Mouse (Mus musculus) kidney, adult 2 months (tissue): ENCODE results near the gene Pecam1.

Experiments used
- CTCF ChIP-seq: fragments of 200-500 bp; conservative IDR thresholded peaks from 2 replicates; pipeline ENCODE4 v1.5.1; 2011; ENCODE audit warnings: low read depth, mild to moderate bottlenecking, control low read depth, low read length, moderate library complexity, mixed read lengths; ENCODE audit not compliant: insufficient read depth, insufficient read length
- POLR2A ChIP-seq: fragments of 200-500 bp; IDR thresholded peaks from one replicate; pipeline ENCODE4 v1.6.1; 2011; ENCODE audit warnings: low read depth, low read length, control low read depth

GRCm38 (mm10) chr11:106737178-106737621, 13.2 kb downstream of the Pecam1 start:
- TF ChIP-seq CTCF (no peak), POLR2A (no peak)
